Mouse (Mus musculus) heart, postnatal 4 days (tissue): Measurements from ENCODE around the gene Serpina1b. TPM values are rescaled to one million over a fixed set of nuclear protein-coding genes. Genes with fewer than 3 reads are reported as not detected.
"Not testable (repeated sequence)": the region's sequence is repeated elsewhere in the genome, so short reads cannot be mapped to it uniquely, and the experiment has no call there.

Experiments
- DNase-seq: peaks from one replicate; pipeline ENCODE4 v3.0.0; 2021
- total RNA-seq, 2 experiments: library from RNA; stranded (reverse); gene quantifications; 2 replicates each; pipeline ENCODE4 v1.2.3; 2021

Serpina1b gene
- total RNA-seq, 2 experiments from 2014 or later: 0.34 to 0.43 TPM

DNA sequence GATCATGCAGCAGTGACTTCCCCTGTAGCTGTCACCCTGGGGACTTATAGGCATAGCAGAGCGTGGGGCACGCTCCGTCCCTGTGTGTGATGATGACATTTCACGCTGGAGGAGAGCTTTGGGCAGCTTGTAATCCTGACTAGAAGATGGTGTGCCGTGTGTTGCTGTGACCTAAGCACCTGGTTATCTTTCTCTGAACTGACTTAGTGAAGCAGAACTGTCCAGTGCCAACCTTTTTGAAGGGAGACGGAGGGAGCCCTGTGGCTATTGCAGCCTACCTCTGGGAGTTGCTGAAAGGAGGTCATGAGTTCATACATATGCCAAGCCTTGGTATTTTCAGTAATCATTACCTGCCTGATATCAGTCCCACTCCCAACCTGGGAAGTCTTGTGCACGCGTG lies 134.7 kb downstream of the Serpina1b start, which contains the start of gene Serpina1f:
Serpina1f (minus strand) TSS at position 101 of the 400 bp plus-strand sequence.
- no peak for DNase-seq

DNA sequence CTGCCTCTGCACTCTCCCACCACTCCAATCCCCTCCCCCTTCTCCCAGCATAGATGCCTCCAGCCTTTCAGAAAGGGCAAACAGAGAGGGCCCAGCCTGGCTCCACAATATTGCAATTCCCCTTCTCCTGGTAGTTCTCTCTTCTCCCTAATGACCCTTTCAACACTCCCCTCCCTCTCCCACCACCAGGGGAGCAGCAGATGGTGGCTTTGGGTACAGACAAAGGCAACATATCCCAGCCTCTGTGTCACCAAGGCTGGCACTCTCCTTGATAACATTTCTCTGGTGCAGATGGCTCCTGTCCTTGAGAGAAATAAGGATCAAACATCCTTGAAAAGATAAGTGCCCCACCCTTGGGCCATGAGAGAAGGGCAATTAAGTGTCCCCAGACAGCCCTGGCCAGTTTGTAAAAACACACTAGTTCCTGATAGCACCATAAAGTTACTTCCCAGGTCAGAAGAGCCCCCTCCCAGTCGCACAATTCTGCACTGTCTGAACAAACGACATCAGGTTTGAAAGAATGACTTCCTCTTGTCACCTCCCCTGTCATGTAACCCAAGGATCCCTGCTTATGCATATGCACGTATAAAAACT lies 141.9 kb downstream of the Serpina1b start:
- DNase-seq: no peak

DNA sequence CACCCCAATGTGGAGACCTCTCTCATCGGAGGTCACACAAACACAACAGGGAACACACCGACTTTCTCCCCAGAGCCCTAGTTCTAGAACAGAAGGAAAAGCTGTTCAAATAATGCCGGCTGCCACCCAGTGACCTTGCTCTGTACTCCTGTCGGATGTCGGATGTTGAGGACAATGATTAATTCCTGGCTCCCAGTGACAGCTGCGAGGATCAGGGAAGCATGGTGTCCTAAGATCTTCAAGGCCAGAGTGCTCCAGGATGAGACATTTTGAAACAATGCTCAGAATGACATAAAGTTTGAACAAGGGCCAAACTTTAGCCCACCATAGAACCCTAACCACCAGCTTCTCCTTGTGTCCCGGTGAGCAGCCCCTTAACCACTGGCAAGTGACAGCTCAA lies 143.2 kb downstream of the Serpina1b start:
- DNase-seq: no peak

DNA sequence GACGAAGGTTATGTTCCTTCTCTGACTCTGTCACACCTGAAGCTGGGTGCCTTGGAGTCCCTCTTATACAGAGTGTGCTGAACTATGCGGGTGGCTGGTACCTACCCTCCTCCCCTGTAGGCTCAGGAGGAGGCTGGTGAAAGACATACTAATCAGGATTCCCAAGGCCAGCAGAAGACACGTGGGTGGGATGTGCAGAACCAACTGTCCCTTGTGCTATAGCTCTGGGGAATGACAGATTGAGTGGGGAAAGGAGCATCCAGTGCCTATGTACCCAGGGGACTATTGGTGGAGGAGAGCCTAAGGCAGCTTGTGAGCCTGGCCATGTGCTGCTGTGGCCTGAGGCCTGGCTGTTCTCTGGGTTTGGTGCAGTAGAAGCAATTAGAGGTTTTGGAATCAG lies 144.1 kb downstream of the Serpina1b start:
- no peak for DNase-seq

DNA sequence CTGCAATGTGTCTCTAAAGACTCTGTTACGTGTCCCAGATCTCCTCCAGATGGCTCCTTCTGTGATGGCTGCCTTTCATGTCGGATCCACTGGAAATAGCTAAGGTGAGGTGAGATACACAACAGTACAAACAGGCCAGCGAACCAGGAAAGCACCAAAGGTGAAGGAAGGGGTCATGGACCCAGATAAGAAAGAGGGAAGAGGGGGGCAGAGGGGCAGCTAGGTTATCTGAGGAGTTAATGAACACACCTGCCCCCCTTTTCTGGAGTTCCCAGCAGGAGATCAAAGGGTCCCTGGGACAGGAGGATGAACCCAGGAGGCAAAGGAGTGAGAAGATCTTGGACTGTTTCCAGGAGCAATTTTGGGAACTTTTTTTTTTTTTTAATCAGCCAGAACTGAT lies 144.8 kb downstream of the Serpina1b start:
- no peak for DNase-seq

DNA sequence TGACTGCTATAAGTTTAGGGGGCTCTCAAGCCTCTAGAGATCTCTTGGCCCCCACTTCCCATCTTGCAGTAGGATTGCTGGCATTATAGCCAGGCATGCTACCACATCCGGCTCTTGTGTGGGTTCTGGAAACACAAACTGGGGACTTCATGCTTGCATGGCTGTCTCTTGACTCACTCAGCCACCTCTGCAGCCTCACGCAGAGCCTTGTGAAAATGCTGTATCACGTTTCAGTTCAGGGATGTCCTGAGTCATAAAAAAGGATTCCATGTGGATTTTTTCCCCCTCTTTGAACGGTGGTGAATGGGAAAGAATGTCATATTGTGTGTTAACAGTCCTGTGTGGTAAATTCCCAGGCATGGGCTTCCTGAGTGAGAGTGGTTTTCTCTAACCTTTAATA lies 146.4 kb downstream of the Serpina1b start:
- DNase-seq: no peak

DNA sequence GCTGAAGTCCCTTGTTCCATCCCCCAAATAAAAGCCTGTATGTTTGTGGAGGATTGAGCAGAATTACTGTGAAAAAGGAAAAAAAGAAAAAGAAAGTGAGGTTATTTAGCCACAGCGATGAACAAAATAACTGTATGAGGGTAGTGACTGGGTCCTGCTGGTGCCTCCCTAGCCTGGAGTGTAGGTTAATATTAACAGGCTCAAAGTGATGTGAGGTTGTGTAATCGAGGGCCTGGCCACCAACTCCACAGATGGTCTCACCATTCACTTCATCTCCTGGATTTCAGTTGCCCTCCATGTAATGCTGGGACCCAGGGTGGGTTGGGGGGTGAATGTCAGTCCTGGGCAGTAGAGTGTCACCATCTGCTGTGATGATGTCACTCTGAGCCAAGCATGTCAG lies 148.4 kb downstream of the Serpina1b start:
- DNase-seq: no peak

DNA sequence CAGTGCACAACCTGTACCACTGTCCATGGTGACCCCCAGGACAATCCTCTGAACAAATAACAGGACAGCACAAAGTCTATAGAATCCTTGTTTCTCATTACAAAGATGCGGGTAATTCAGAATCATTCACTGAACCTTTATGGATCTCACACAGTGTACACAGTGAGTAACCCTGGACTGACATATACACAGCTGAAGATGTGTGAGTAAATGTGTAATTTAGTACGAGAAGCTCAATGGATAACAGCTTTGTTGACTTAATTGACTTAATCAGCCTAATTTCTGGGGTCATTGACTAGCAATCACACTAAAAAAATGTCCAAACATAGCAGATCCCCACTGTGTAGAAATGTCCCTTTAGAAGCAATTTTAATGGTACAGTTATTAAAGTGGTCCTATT lies 149.0 kb downstream of the Serpina1b start:
- DNase-seq: no peak

DNA sequence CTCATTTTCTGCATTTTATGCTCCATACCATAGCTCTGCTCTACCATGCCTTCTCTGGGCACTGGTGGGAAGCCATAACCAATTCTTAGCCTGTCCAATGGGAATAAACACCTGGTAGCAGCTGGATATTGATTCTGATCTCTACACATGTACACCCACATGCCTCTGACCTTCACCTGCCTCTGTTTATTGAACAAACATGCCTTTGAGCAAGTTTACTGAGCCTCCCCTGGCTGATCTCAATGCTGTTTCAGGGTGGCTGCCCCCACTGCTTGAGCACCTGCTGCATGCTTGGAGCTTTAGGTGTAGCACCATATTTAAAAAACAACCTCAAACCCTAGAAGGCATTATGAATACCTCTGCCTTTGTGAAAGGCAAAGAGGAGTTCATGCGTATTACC lies 150.3 kb downstream of the Serpina1b start:
- not testable (repeated sequence) for DNase-seq

Other genes with a start within 250 kb of the Serpina1b start
- not detected for gene Serpina10, start 198.9 kb downstream of the Serpina1b start, total RNA-seq
- not detected for gene Serpina6, start 173.2 kb downstream of the Serpina1b start, total RNA-seq
- gene Serpina16, start 154.2 kb downstream of the Serpina1b start, total RNA-seq: not detected
- gene Serpina1f, start 134.8 kb downstream of the Serpina1b start, total RNA-seq: not detected
- gene Serpina1d, start 56.8 kb downstream of the Serpina1b start, total RNA-seq: under 1 TPM; 0.34 to 0.52 TPM
- under 1 TPM in 1 of 2 experiments, not detected in 1; 0.48 TPM for gene Serpina1a, start 33.2 kb upstream of the Serpina1b start, total RNA-seq
- not detected for gene Serpina1c, start 74.5 kb upstream of the Serpina1b start, total RNA-seq
- under 1 TPM in 1 of 2 experiments, not detected in 1; 0.41 TPM for gene Serpina1e, start 128.6 kb upstream of the Serpina1b start, total RNA-seq
- not detected for gene Serpina11, start 159.6 kb upstream of the Serpina1b start, total RNA-seq
- gene Serpina9, start 183.4 kb upstream of the Serpina1b start, total RNA-seq: not detected
- not detected for gene Serpina12, start 214.1 kb upstream of the Serpina1b start, total RNA-seq